Mouse (Mus musculus): ENCODE measurements around the gene BC004004.

DNA sequence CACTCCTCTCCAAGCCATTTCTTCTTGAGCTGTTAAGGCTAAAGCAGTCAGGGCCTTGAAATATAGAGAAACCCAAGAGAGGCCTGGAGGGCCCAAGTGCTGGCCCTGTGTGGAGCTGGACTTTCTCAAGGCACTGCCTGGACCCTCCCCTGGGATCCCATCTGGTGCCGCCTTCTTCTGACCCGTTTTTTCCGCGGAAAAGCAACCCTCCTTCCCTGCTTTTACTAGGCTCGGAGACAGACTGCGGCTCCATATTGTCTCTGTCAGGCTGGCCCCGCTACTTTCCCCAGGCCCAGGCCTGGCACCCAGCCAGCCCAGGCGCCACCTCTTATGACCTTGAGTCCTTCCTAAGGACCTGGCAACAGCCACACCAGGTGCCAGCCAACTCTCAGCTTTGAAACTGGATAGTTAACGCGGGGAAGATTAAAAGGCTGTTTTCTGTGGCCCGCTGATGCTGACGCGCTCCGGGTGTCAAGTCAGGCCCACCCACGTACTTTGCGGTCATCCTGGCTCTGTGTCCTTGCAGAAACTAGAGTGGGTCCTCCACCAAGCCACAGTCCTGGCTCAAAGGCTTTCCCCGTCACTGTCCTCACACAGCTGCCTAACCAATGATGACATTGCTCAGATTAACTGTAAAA is 87.4 kb downstream of the BC004004 start:
- TF ChIP-seq ETS1 (IDR thresholded peaks at IDR 0.05; ENCODE audit: low read depth, low read length) (no peak), USF1 (IDR thresholded peaks at IDR 0.05; ENCODE audit: low read depth, low read length) (no peak), E2F4 (IDR thresholded peaks at IDR 0.05; ENCODE audit: borderline replicate concordance, low read depth, low read length) (no peak), POLR2A (IDR thresholded peaks at IDR 0.05; ENCODE audit: control insufficient read depth in 1 of 2, insufficient read depth in 1 of 2, low read depth in 1 of 2, low read length in 2 of 2, poor library complexity in 1 of 2) (no peak), CTCF (IDR thresholded peaks at IDR 0.05 in 2 of 3, conservative IDR thresholded peaks at IDR 0.05 in 1 of 3; ENCODE audit: control insufficient read depth in 1 of 3, insufficient read depth in 1 of 3, low read depth in 2 of 3, low read length in 3 of 3, poor library complexity in 1 of 3, severe bottlenecking in 1 of 3) (no peak), TBP (IDR thresholded peaks at IDR 0.05; ENCODE audit: low read depth, low read length) (no peak), GABPA (IDR thresholded peaks at IDR 0.05; ENCODE audit: low read depth, low read length) (no peak), EP300 (IDR thresholded peaks at IDR 0.05; ENCODE audit: low read depth in 1 of 2, low read length in 2 of 2) (no peak), SMC3 (IDR thresholded peaks at IDR 0.05; ENCODE audit: low read depth, low read length) (no peak), GATA1 (IDR thresholded peaks at IDR 0.05; ENCODE audit: low read depth, low read length) (no peak), MAX (IDR thresholded peaks at IDR 0.05; ENCODE audit: low read length) (no peak), MYC (IDR thresholded peaks at IDR 0.05; ENCODE audit: low read depth, low read length) (no peak), POLR2AphosphoS2 (IDR thresholded peaks at IDR 0.05; ENCODE audit: low read length) (no peak), MEF2A (IDR thresholded peaks at IDR 0.05; ENCODE audit: extremely low read depth, insufficient replicate concordance, low read depth, low read length, poor library complexity, severe bottlenecking) (no peak)

Data from MEL (cell line).